Mouse (Mus musculus) kidney, adult 2 months (tissue): ENCODE data around the gene B3gat3.

ENCODE experiments used
- CTCF ChIP-seq: fragments of 200-500 bp; conservative IDR thresholded peaks from 2 replicates; pipeline ENCODE4 v1.5.1; 2011; ENCODE audit warnings: low read depth, mild to moderate bottlenecking, control low read depth, low read length, moderate library complexity, mixed read lengths; ENCODE audit not compliant: insufficient read depth, insufficient read length
- POLR2A ChIP-seq: fragments of 200-500 bp; IDR thresholded peaks from one replicate; pipeline ENCODE4 v1.6.1; 2011; ENCODE audit warnings: low read depth, low read length, control low read depth

GRCm38 (mm10) chr19:8908531-8908930 lies 11.6 kb upstream of the B3gat3 start:
- no peak for TF ChIP-seq CTCF
- TF ChIP-seq POLR2A: no peak
